Mouse (Mus musculus) olfactory bulb, adult 2 months (tissue): Measurements from ENCODE around the gene Hes6.

Experiments used
- CTCF ChIP-seq: fragments of 200-500 bp; IDR thresholded peaks from 2 replicates; pipeline ENCODE4 v1.5.1; 2012; ENCODE audit warnings: low read depth, mild to moderate bottlenecking, low read length, moderate library complexity; ENCODE audit not compliant: insufficient read depth
- POLR2A ChIP-seq: fragments of 200-500 bp; IDR thresholded peaks from 2 replicates; pipeline ENCODE4 v1.6.1; 2012; ENCODE audit warnings: mild to moderate bottlenecking, low read depth, low read length, moderate library complexity; ENCODE audit not compliant: insufficient read depth

- no peak for TF ChIP-seq CTCF
- no peak for TF ChIP-seq POLR2A
Observed at GRCm38 (mm10) chr1:91373414-91373835, 40.4 kb downstream of the Hes6 start.
